Comparison of ENCODE assay signal across 1 mouse cellular context in the genomic region with DNA sequence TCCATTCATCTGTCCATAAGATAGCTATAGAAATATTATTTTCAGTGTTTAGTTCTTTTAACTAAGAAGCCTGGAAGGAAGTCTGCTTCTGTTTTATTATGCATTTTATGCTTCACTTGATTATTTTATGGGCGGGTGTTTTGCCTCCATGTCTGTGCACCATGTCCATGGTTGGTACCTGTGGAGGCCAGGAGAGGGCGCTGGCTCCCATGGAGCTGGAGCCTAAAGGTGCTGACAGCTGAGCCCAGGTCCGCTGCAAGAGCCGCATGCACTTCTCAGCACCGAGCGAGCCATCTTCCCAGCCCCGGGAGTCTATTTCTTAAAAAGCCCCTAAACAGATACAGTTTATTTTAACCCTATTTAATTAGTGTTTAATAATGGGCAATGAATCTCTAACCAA.
TF ChIP-seq lines count a peak whose summit lies in the region.

No protein-coding gene starts in this region.

TF ChIP-seq in CH12.LX, 34 proteins besides CTCF, POLR2A, EP300 and RAD21:
- TF ChIP-seq SMC3 (IDR thresholded peaks at IDR 0.05; ENCODE audit: low read depth, low read length) (peak; percentile 29), ZMIZ1 (IDR thresholded peaks at IDR 0.05; ENCODE audit: low read depth, low read length) (no peak)
